In the genomic region with DNA sequence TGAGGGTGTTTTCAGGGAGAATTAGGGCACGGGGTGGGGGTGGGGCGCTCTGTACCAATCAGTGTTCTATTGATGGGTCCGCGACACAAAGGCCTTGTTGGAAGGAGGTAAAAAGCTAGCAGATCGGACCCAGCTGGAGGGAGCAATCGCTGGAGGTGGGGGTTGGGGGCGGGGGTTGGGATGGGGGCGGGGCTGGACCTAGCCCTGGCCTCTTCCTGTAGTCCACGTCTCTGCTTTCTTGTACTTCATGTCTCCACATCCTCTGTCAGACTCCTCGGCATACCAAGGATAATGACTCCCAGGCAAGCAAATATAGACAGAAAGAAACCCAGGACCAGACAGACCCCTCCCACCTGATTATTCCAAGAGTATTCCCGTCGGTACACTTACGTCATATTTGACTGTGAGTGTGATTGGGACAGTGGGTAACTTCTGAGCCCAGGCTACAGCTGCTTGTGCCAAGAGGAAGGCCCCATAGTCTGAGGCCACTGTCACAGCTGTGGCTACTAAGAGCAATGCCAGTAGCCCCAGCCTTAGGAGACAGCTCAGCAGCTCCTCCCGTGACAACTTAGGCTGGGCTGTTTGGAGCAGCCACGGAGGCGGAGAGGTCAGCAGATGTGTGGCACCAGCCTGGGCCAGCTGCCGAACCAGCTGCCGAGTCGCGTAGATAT, we compare ENCODE assay signal across 10 mouse cellular contexts. TPM values are rescaled to one million over a fixed set of nuclear protein-coding genes. Genes with fewer than 3 reads are reported as not detected.
DNase-seq lines count a peak whose midpoint lies in the region; ATAC-seq lines count a peak whose summit lies in the region.
"Had no signal": no experiment of that assay in that cellular context is flagged by ENCODE, and none has a peak within 500 bp of the region (broad histone marks: within the 10 kb centered on the region; RNA-seq: fewer than 3 reads in every experiment).

No protein-coding gene starts in this region.

- H3K4me2 ChIP-seq in forebrain, embryonic 13.5 days = no peak overlapping the region
- no peak overlapping the region; the same call in 1 of the 2 replicates for H3K4me2 ChIP-seq in limb, embryonic 11.5 days (ENCODE audit: low read depth, severe bottlenecking)
- no peak overlapping the region for H3K4me2 ChIP-seq in neural tube, embryonic 14.5 days (ENCODE audit: low read depth, low read length)

- WGBS in forebrain, embryonic 13.5 days = 50% methylated on average over 20 of the region's 20 CpGs
- 45% methylated on average over 20 of the region's 20 CpGs for WGBS in limb, embryonic 11.5 days
- WGBS in neural tube, embryonic 14.5 days = 32% methylated on average over 20 of the region's 20 CpGs

- no peaks in the 10 kb centered on the region for H3K27me3 ChIP-seq in forebrain, embryonic 13.5 days
- H3K27me3 ChIP-seq in limb, embryonic 11.5 days (ENCODE audit: control insufficient read depth, insufficient read depth, low read length) = no peaks in the 10 kb centered on the region
- no peaks in the 10 kb centered on the region for H3K27me3 ChIP-seq in neural tube, embryonic 14.5 days (ENCODE audit: control insufficient read depth, insufficient read depth, low read length)

- DNase-seq in layer of hippocampus, adult 9-11 months = peak; percentile 56
- no peak for DNase-seq in layer of hippocampus, adult 9-10 months (ENCODE audit: low spot score)
- peak; percentile 40 for DNase-seq in limb, embryonic 11.5 days (ENCODE audit: low spot score)
- DNase-seq in spleen, adult 12 weeks (ENCODE audit: low spot score) = no peak
- DNase-seq in left cerebral cortex, postnatal 14 days (ENCODE audit: low spot score in 2 of 2) = no peak
- no peak for DNase-seq in layer of hippocampus, postnatal 14 days (ENCODE audit: low spot score in 2 of 2)
- DNase-seq: kidney, postnatal 36 days had no signal

- ATAC-seq in forebrain, embryonic 13.5 days = 0 out of 2 replicates have a peak, but pooled peaks have one; percentile 36
- ATAC-seq in limb, embryonic 11.5 days (ENCODE audit: insufficient number of reproducible peaks, low FRiP score, low TSS enrichment, low read depth) = peak; percentile 63
- ATAC-seq in neural tube, embryonic 14.5 days (ENCODE audit: low read depth) = peak; percentile 54; the same call in 1 of the 2 replicates

- intact Hi-C loops in left cerebral cortex, postnatal 14 days (cut with DNase I) = no loop called here

- H3K27ac ChIP-seq in forebrain, embryonic 13.5 days = no peak overlapping the region; the same call in 1 of the 2 replicates
- H3K27ac ChIP-seq in limb, embryonic 11.5 days (replicated peaks; ENCODE audit: low read depth, low read length) = peak overlapping the region; percentile 31
- H3K27ac ChIP-seq in neural tube, embryonic 14.5 days (ENCODE audit: low read depth, low read length) = peak overlapping the region; percentile 28; the same call in 1 of the 2 replicates

- 0 out of 2 replicates have a peak, but pooled peaks cover 4% of the 10 kb centered on the region for H3K9me3 ChIP-seq in forebrain, embryonic 13.5 days (replicated peaks)
- no peaks in the 10 kb centered on the region for H3K9me3 ChIP-seq in limb, embryonic 11.5 days (ENCODE audit: control insufficient read depth, low read length)
- H3K9me3 ChIP-seq in neural tube, embryonic 14.5 days (ENCODE audit: control insufficient read depth, low read length) = no peaks in the 10 kb centered on the region

- H3K4me3 ChIP-seq in forebrain, embryonic 13.5 days = no peak overlapping the region
- no peak overlapping the region for H3K4me3 ChIP-seq in limb, embryonic 11.5 days (ENCODE audit: low read depth, low read length)
- H3K4me3 ChIP-seq in neural tube, embryonic 14.5 days (ENCODE audit: low read depth, low read length) = no peak overlapping the region

- H3K9ac ChIP-seq in forebrain, embryonic 13.5 days = no peak overlapping the region
- no peak overlapping the region for H3K9ac ChIP-seq in limb, embryonic 11.5 days (ENCODE audit: low read length)
- H3K9ac ChIP-seq in neural tube, embryonic 14.5 days (replicated peaks; ENCODE audit: low read depth, low read length) = no peak overlapping the region

- no peaks in the 10 kb centered on the region for H3K36me3 ChIP-seq in forebrain, embryonic 13.5 days (ENCODE audit: poor library complexity, severe bottlenecking)
- H3K36me3 ChIP-seq in limb, embryonic 11.5 days (ENCODE audit: control insufficient read depth, insufficient read depth, low read length) = no peaks in the 10 kb centered on the region
- no peaks in the 10 kb centered on the region for H3K36me3 ChIP-seq in neural tube, embryonic 14.5 days (ENCODE audit: control insufficient read depth, insufficient read depth, low read length)

- peaks cover 18% of the 10 kb centered on the region for H3K4me1 ChIP-seq in forebrain, embryonic 13.5 days
- H3K4me1 ChIP-seq in limb, embryonic 11.5 days (ENCODE audit: control insufficient read depth, insufficient read depth, low read length) = peaks cover 19% of the 10 kb centered on the region
- peaks cover 6% of the 10 kb centered on the region; the same call in 1 of the 2 replicates for H3K4me1 ChIP-seq in neural tube, embryonic 14.5 days (ENCODE audit: control insufficient read depth, insufficient read depth, low read length)

RNA-seq across cellular contexts. Expression of gene Ocstamp, which starts 3.2 kb away (rescaled TPM):
- not detected in 2 replicates for polyA plus RNA-seq in forebrain, embryonic 13.5 days (2015; fragmentation: Nextera tagmentation; extraction: Ambion mirVana)
- 0.04 TPM in 1 of 2 replicates, not detected in the other for polyA plus RNA-seq in limb, embryonic 11.5 days (2014; fragmentation: Nextera tagmentation; extraction: Ambion mirVana)
- not detected in 2 replicates for polyA plus RNA-seq in neural tube, embryonic 14.5 days (2014; fragmentation: Nextera tagmentation; extraction: Ambion mirVana)
- total RNA-seq in left cerebral cortex, postnatal 14 days (2021) = not detected
- total RNA-seq in layer of hippocampus, postnatal 14 days (2021) = not detected
- total RNA-seq: MEL had no signal

RNA-seq across cellular contexts. Expression of gene Zfp334, which starts 8.9 kb away (rescaled TPM):
- 13.6 and 15.5 TPM in 2 replicates for polyA plus RNA-seq in forebrain, embryonic 13.5 days (2015; fragmentation: Nextera tagmentation; extraction: Ambion mirVana)
- 19.5 and 21.3 TPM in 2 replicates for polyA plus RNA-seq in limb, embryonic 11.5 days (2014; fragmentation: Nextera tagmentation; extraction: Ambion mirVana)
- polyA plus RNA-seq in neural tube, embryonic 14.5 days (2014; fragmentation: Nextera tagmentation; extraction: Ambion mirVana) = 12.0 and 15.0 TPM in 2 replicates
- 10 to 100 TPM; 12.1 to 12.4 TPM for total RNA-seq in left cerebral cortex, postnatal 14 days (2021)
- total RNA-seq in layer of hippocampus, postnatal 14 days (2021) = 10 to 100 TPM; 12.6 to 13.4 TPM
- total RNA-seq: MEL had no signal

RNA-seq across cellular contexts. Expression of gene Zfp663, which starts 28.4 kb away (rescaled TPM):
- polyA plus RNA-seq in forebrain, embryonic 13.5 days (2015; fragmentation: Nextera tagmentation; extraction: Ambion mirVana) = 5.7 and 6.1 TPM in 2 replicates
- polyA plus RNA-seq in limb, embryonic 11.5 days (2014; fragmentation: Nextera tagmentation; extraction: Ambion mirVana) = 1.2 and 1.7 TPM in 2 replicates
- polyA plus RNA-seq in neural tube, embryonic 14.5 days (2014; fragmentation: Nextera tagmentation; extraction: Ambion mirVana) = 6.1 and 7.0 TPM in 2 replicates
- total RNA-seq in left cerebral cortex, postnatal 14 days (2021) = under 1 TPM in 1 of 2 experiments, not detected in 1; 0.51 TPM
- 1 to 10 TPM; 1.2 to 1.3 TPM for total RNA-seq in layer of hippocampus, postnatal 14 days (2021)
- total RNA-seq: MEL had no signal

Comparison
In these comparisons a context has a peak if more than half of its experiments do, and no peak if none do; other contexts are left out.
1. DNase-seq: peak in layer of hippocampus, adult 9-11 months (single experiment) and limb, embryonic 11.5 days (single experiment); none in layer of hippocampus, adult 9-10 months (single experiment), spleen, adult 12 weeks (single experiment), left cerebral cortex, postnatal 14 days (0 of 2) and layer of hippocampus, postnatal 14 days (0 of 2).
2. Peak in every context shown above with its lines, with median percentiles within 50 percentile points of each other: ATAC-seq.